Mouse (Mus musculus): ENCODE data around the gene Cln3.

DNA sequence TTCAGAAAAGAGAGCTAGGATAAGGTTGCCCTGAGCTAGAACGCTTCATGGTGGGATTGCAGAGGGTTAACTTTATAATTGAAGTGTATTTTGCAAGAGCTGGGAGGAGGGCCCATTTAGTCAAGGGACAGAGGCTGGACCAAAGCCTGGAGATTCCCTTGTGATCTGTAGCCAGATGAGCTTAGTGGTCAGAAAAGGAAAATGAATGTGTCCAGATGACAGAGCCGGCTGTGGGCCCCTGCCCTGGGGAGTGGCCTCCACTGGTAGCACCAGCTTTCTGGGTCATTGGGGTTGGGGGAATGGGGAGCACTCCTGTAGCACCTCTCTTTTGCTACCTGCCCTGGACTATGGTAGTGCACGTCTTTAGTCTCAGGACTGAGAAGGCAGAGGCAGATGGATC, 21.4 kb upstream of the Cln3 start:
- no peak for TF ChIP-seq POLR2A (IDR thresholded peaks at IDR 0.05; ENCODE audit: insufficient read length, low read depth)
- no peak for TF ChIP-seq USF1 (IDR thresholded peaks at IDR 0.05; ENCODE audit: low read depth)
- TF ChIP-seq MAX (IDR thresholded peaks at IDR 0.05; ENCODE audit: low read depth) = no peak
- no peak for TF ChIP-seq MYOD1 (IDR thresholded peaks at IDR 0.05; ENCODE audit: control insufficient read depth in 1 of 3, insufficient read length in 2 of 3, low read depth in 2 of 3)
- TF ChIP-seq CEBPB (IDR thresholded peaks at IDR 0.05; ENCODE audit: insufficient read depth, poor library complexity, severe bottlenecking) = peak; percentile 62; the same call in 1 of the 2 replicates
- no peak for TF ChIP-seq MYOG (IDR thresholded peaks at IDR 0.05; ENCODE audit: control insufficient read depth in 1 of 3, insufficient read depth in 1 of 3, insufficient read length in 2 of 3, low read depth in 2 of 3)
- TF ChIP-seq POLR2AphosphoS2 (IDR thresholded peaks at IDR 0.05; ENCODE audit: insufficient read length, low read depth) = no peak
- no peak for TF ChIP-seq TCF12 (IDR thresholded peaks at IDR 0.05; ENCODE audit: insufficient read depth, poor library complexity, severe bottlenecking)
- no peak for TF ChIP-seq E2F4 (IDR thresholded peaks at IDR 0.05; ENCODE audit: insufficient read depth)
- TF ChIP-seq REST (IDR thresholded peaks at IDR 0.05; ENCODE audit: insufficient read depth, insufficient read length) = no peak
- no peak for TF ChIP-seq TCF3 (IDR thresholded peaks at IDR 0.05; ENCODE audit: insufficient read length, low read depth)

All from myocyte (in vitro differentiated cells).